Mouse (Mus musculus) midbrain, embryonic 10.5 days (tissue): ENCODE measurements around the gene Olfr1123. TPM values are rescaled to one million over a fixed set of nuclear protein-coding genes. Genes with fewer than 3 reads are reported as not detected.
"Not testable (repeated sequence)": the region's sequence is repeated elsewhere in the genome, so short reads cannot be mapped to it uniquely, and the experiment has no call there.

Source experiments
- DNase-seq: peaks from one replicate; pipeline ENCODE4 v3.0.0-alpha.2; 2017; ENCODE audit warnings: low spot score
- H3K27ac ChIP-seq: fragments of 300-500 bp; sonication (generic); replicated peaks from 2 replicates; pipeline ENCODE4 v1.5.1; 2016; ENCODE audit warnings: mild to moderate bottlenecking
- H3K27me3 ChIP-seq: fragments of 300-500 bp; sonication (generic); 2 replicates; pipeline ENCODE4 v1.6.1; 2016; ENCODE audit warnings: low read depth, mild to moderate bottlenecking; ENCODE audit not compliant: poor library complexity, severe bottlenecking
- H3K36me3 ChIP-seq: fragments of 300-500 bp; sonication (generic); 2 replicates; pipeline ENCODE4 v1.6.1; 2016; ENCODE audit warnings: mild to moderate bottlenecking, moderate library complexity
- H3K4me1 ChIP-seq: fragments of 300-500 bp; sonication (generic); 2 replicates; pipeline ENCODE4 v1.6.1; 2016
- H3K4me3 ChIP-seq: fragments of 300-500 bp; sonication (generic); 2 replicates; pipeline ENCODE4 v1.5.1; 2016; ENCODE audit warnings: mild to moderate bottlenecking, moderate library complexity
- H3K9me3 ChIP-seq: fragments of 300-500 bp; sonication (generic); replicated peaks from 2 replicates; pipeline ENCODE4 v1.6.1; 2016; ENCODE audit warnings: mild to moderate bottlenecking
- WGBS: fragments of 180-500 bp; shearing (Covaris S2); methylation state at CpG from one replicate; pipeline ENCODE4 v1.1.7; 2016; 5-methylcytosine and 5-hydroxymethylcytosine counted together
- polyA plus RNA-seq: library from polyadenylated mRNA; unstranded; fragments of >200 nt; fragmentation: Nextera tagmentation; extraction: Ambion mirVana; gene quantifications from 2 replicates; pipeline ENCODE4 v1.2.1, GENCODE M21; 2016

Olfr1123 gene
- not detected in 2 replicates for polyA plus RNA-seq

DNA sequence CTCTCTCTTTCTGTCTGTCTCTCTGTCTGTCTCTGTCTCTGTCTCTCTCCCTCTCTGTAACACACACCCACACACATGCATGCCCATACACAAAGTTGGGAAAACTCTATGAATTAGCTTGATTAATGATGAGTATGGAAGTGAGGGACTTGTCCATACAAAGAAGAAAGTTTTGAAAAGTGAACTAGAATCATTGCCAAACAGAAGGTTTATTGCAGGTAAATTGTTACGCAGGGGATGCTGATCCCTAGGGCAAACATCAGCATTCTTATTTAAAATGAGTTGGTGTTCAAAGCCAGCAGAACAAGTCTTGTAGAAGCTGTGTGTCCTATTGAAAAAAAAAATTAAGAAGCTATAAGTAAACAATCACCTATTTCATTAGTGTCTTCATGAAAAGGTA lies at the start of gene Olfr1123:
TSS of gene Olfr1123 (plus strand) at position 301 of the 400 bp plus-strand sequence.
- Histone ChIP-seq H3K9me3 (no peaks in the 10 kb centered on the region), H3K36me3 (no peaks in the 10 kb centered on the region), H3K4me3 (no peak within 1 kb of the TSS), H3K27me3 (no peaks in the 10 kb centered on the region), H3K27ac (no peak within 1 kb of the TSS), H3K4me1 (no peaks in the 10 kb centered on the region)
- WGBS: 95% methylated on average over 1 of the region's 1 CpGs
- DNase-seq: no peak

DNA sequence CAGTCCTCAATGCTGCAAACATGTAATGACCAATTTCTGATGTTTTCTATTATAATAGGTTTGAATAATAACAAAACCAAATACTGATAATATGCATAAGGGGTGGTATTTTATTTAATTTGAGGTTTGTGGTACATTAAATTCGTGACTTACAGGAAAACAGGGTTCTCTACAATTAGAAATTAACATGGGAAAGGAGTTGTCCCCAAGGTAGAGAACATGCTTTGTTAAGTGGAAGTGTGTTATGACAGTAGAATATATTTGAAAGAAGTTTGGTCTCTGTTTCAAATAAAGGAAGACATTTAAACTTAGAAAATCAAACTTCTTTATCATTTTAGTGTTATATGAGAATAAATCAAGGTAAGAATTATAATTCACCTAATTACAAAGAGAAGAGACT lies 46.8 kb upstream of the Olfr1123 start, which contains the start of gene Olfr1121:
TSS of gene Olfr1121 (plus strand) at position 301 of the 400 bp plus-strand sequence.
- no peaks in the 10 kb centered on the region for H3K4me1 ChIP-seq
- no peaks in the 10 kb centered on the region for H3K36me3 ChIP-seq
- no peak within 1 kb of the TSS for H3K4me3 ChIP-seq
- no peaks in the 10 kb centered on the region for H3K27me3 ChIP-seq
- 47% methylated on average over 1 of the region's 1 CpGs for WGBS
- no peaks in the 10 kb centered on the region for H3K9me3 ChIP-seq
- no peak within 1 kb of the TSS for H3K27ac ChIP-seq
- no peak for DNase-seq

DNA sequence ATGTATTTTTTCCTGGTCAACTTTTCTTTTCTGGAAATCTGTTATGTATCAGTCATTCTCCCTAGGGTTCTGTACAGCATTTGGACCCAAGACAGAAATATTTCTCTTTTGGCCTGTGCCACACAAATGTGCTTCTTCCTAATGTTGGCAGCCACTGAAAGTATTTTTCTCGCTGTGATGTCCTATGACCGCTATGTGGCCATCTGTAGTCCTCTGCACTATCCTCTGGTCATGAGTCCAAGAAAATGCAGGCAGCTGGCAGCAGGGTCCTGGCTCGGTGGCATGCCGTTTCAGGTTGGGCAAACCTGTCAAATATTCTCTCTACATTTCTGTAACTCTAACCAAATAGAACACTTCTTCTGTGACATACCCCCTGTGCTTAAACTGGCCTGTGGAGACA lies 44.7 kb upstream of the Olfr1123 start:
- WGBS: 91% methylated on average over 4 of the region's 4 CpGs
- Histone ChIP-seq H3K27me3 (no peaks in the 10 kb centered on the region), H3K36me3 (no peaks in the 10 kb centered on the region), H3K9me3 (no peaks in the 10 kb centered on the region), H3K4me1 (no peaks in the 10 kb centered on the region), H3K4me3 (no peak overlapping the region), H3K27ac (no peak overlapping the region)
- DNase-seq: no peak

DNA sequence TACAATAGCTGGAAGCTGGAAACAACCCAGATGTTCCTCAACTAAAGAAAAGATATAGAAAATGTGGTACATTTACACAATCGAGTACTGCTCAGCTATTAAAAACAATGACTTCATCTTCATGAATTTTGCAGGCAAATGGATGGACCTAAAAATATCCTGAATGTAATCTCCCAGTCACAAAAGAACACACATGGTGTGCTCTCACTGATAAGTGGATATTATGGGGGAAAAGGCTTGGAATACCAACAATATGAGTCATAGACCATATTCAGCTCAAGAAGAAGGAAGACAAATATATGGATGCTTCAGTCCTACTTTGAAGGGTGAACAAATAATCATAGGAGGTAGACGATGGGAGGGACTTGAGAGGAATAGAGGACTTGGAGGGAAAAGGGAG lies 32.5 kb upstream of the Olfr1123 start:
- no peaks in the 10 kb centered on the region for H3K27me3 ChIP-seq
- no peaks in the 10 kb centered on the region for H3K36me3 ChIP-seq
- H3K27ac ChIP-seq: no peak overlapping the region
- 90% methylated on average over 2 of the region's 2 CpGs for WGBS
- no peaks in the 10 kb centered on the region for H3K9me3 ChIP-seq
- DNase-seq: no peak
- no peak overlapping the region for H3K4me3 ChIP-seq
- H3K4me1 ChIP-seq: no peaks in the 10 kb centered on the region

GRCm38 (mm10) chr2:87385549-87385948 lies 30.9 kb upstream of the Olfr1123 start, which contains the start of gene Olfr1122:
Gene Olfr1122 (plus strand): TSS chr2:87385849.
- 93% methylated on average over 2 of the region's 2 CpGs for WGBS
- no peak within 1 kb of the TSS for H3K27ac ChIP-seq
- no peak for DNase-seq

GRCm38 (mm10) chr2:87393605-87394004 lies 22.8 kb upstream of the Olfr1123 start:
- H3K4me3 ChIP-seq, H3K9me3 ChIP-seq, H3K27me3 ChIP-seq, H3K4me1 ChIP-seq, H3K27ac ChIP-seq, H3K36me3 ChIP-seq, DNase-seq: not testable (repeated sequence)
- WGBS: 91% methylated on average over 5 of the region's 5 CpGs

More at GRCm38 (mm10) chr2:87385549-87385948, 30.9 kb upstream of the Olfr1123 start, which contains the start of gene Olfr1122:
- Histone ChIP-seq H3K27me3 (no peaks in the 10 kb centered on the region), H3K36me3 (no peaks in the 10 kb centered on the region), H3K9me3 (no peaks in the 10 kb centered on the region), H3K4me1 (no peaks in the 10 kb centered on the region), H3K4me3 (no peak within 1 kb of the TSS)

- not testable (repeated sequence) for H3K4me1 ChIP-seq, DNase-seq, H3K27ac ChIP-seq, H3K27me3 ChIP-seq, H3K36me3 ChIP-seq, H3K4me3 ChIP-seq, H3K9me3 ChIP-seq
- 85% methylated on average over 7 of the region's 7 CpGs for WGBS
These were observed 21.7 kb upstream of the Olfr1123 start for GRCm38 (mm10) chr2:87394686-87395085.

DNA sequence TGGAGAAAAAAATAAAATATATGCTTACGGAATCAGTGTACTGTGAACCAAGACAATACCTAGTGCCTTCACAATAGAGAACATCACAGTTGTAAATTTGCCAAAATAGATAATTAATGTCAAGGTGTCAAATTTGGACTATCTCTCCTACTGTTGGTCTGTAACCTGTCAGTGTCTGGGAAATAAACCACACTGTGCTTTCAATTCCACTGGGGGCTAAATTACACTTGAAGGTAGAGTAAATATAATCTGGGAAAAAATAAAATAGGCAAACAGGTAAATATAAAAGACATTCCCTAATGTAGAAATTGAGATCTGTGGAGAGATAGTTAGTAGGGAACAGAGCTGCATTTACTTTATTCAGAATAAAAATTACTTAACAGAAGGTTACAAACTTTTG lies 13.5 kb downstream of the Olfr1123 start, which contains the start of gene Olfr1124:
TSS of gene Olfr1124 (plus strand) at position 301 of the 400 bp plus-strand sequence.
- H3K9me3 ChIP-seq: no peaks in the 10 kb centered on the region
- no peak for DNase-seq
- no peak within 1 kb of the TSS for H3K4me3 ChIP-seq
- H3K36me3 ChIP-seq: no peaks in the 10 kb centered on the region
- WGBS: 98% methylated on average over 1 of the region's 1 CpGs
- H3K4me1 ChIP-seq: no peaks in the 10 kb centered on the region
- H3K27me3 ChIP-seq: no peaks in the 10 kb centered on the region
- no peak within 1 kb of the TSS for H3K27ac ChIP-seq

- no peaks in the 10 kb centered on the region for H3K4me1 ChIP-seq
- H3K4me3 ChIP-seq: no peak overlapping the region
- 90% methylated on average over 16 of the region's 16 CpGs for WGBS
- no peak for DNase-seq
- H3K36me3 ChIP-seq: no peaks in the 10 kb centered on the region
- no peaks in the 10 kb centered on the region for H3K27me3 ChIP-seq
- H3K27ac ChIP-seq: no peak overlapping the region
- no peaks in the 10 kb centered on the region for H3K9me3 ChIP-seq
These were observed 21.3 kb downstream of the Olfr1123 start for GRCm38 (mm10) chr2:87437731-87438130.

- Histone ChIP-seq H3K4me1 (no peaks in the 10 kb centered on the region), H3K27me3 (no peaks in the 10 kb centered on the region), H3K36me3 (no peaks in the 10 kb centered on the region), H3K4me3 (no peak within 1 kb of the TSS), H3K9me3 (no peaks in the 10 kb centered on the region), H3K27ac (no peak within 1 kb of the TSS)
- no peak for DNase-seq
These were observed 37.2 kb downstream of the Olfr1123 start, which contains the start of gene Olfr1126 for GRCm38 (mm10) chr2:87453662-87454061. Gene Olfr1126 (plus strand): TSS chr2:87453962.

DNA sequence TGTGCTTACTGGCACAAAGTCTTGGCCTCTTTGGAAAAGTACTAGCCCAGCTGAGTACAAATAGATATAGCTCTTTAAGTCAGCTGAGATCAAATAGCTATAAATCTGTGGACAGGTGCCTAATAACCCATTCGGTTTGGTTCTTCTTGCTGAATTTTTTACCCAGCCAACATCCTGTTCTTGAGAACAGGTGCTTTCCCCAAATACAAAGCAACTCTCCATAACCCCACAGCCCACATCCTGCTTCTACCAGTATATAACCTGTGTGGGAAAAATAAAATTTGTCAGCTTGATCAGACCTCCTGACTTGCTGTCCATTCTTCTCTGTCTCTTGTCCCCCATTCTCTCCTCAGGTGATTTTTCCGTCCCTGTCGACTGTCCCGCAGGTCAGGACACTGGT lies 45.3 kb downstream of the Olfr1123 start:
- H3K4me3 ChIP-seq: no peak overlapping the region
- WGBS: 93% methylated on average over 4 of the region's 4 CpGs
- H3K27ac ChIP-seq: no peak overlapping the region
- H3K9me3 ChIP-seq: no peaks in the 10 kb centered on the region
- no peak for DNase-seq
- no peaks in the 10 kb centered on the region for H3K36me3 ChIP-seq
- H3K27me3 ChIP-seq: no peaks in the 10 kb centered on the region
- H3K4me1 ChIP-seq: no peaks in the 10 kb centered on the region
